Mouse (Mus musculus) myocyte (in vitro differentiated cells): ENCODE results near the gene Adarb2. TPM values are rescaled to one million over a fixed set of nuclear protein-coding genes. Genes with fewer than 3 reads are reported as not detected.

Source experiments
- H3K27me3 ChIP-seq: one replicate; pipeline ENCODE4 v1.6.1; 2011; ENCODE audit not compliant: control insufficient read depth, insufficient read depth, insufficient read length
- H3K36me3 ChIP-seq: one replicate; pipeline ENCODE4 v1.6.1; 2011; ENCODE audit not compliant: control insufficient read depth, insufficient read depth
- H3K4me2 ChIP-seq: one replicate; pipeline ENCODE4 v1.6.1; 2011; ENCODE audit warnings: low read depth, control low read depth
- H3K4me3 ChIP-seq: one replicate; pipeline ENCODE4 v1.5.1; 2011; ENCODE audit warnings: mild to moderate bottlenecking, control low read depth, moderate library complexity
- H3K79me2 ChIP-seq: one replicate; pipeline ENCODE4 v1.6.1; 2011; ENCODE audit not compliant: control insufficient read depth, insufficient read depth
- H3ac ChIP-seq: one replicate; pipeline ENCODE4 v1.6.1; 2011; ENCODE audit not compliant: control insufficient read depth, insufficient read length
- CEBPB ChIP-seq: IDR thresholded peaks from 2 replicates; pipeline ENCODE4 v1.6.1; 2011; ENCODE audit warnings: mild to moderate bottlenecking, moderate library complexity; ENCODE audit not compliant: poor library complexity, insufficient read depth, severe bottlenecking
- E2F4 ChIP-seq: IDR thresholded peaks from one replicate; pipeline ENCODE4 v1.6.1; 2011; ENCODE audit warnings: mild to moderate bottlenecking, control low read depth, moderate library complexity; ENCODE audit not compliant: insufficient read depth
- MAX ChIP-seq: IDR thresholded peaks from one replicate; pipeline ENCODE4 v1.6.1; 2011; ENCODE audit warnings: low read depth, mild to moderate bottlenecking, control low read depth
- MYOD1 ChIP-seq, 3 experiments: IDR thresholded peaks; one replicate each; pipeline ENCODE4 v1.6.1; 2011; ENCODE audit warnings: control low read depth in 2 of 3, low read depth in 2 of 3, mild to moderate bottlenecking in 2 of 3, moderate library complexity in 1 of 3; ENCODE audit not compliant: insufficient read length in 2 of 3, control insufficient read depth in 1 of 3
- MYOG ChIP-seq, 3 experiments: IDR thresholded peaks; one replicate each; pipeline ENCODE4 v1.6.1; 2011; ENCODE audit warnings: control low read depth in 2 of 3, low read depth in 2 of 3, mild to moderate bottlenecking in 2 of 3; ENCODE audit not compliant: insufficient read length in 2 of 3, control insufficient read depth in 1 of 3, insufficient read depth in 1 of 3
- POLR2A ChIP-seq: IDR thresholded peaks from one replicate; pipeline ENCODE4 v1.6.1; 2011; ENCODE audit warnings: low read depth, mild to moderate bottlenecking, control low read depth, moderate library complexity; ENCODE audit not compliant: insufficient read length
- POLR2AphosphoS2 ChIP-seq: IDR thresholded peaks from one replicate; pipeline ENCODE4 v1.6.1; 2011; ENCODE audit warnings: low read depth, control low read depth; ENCODE audit not compliant: insufficient read length
- REST ChIP-seq: IDR thresholded peaks from one replicate; pipeline ENCODE4 v1.6.1; 2011; ENCODE audit warnings: mild to moderate bottlenecking, control low read depth, moderate library complexity; ENCODE audit not compliant: insufficient read depth, insufficient read length
- SRF ChIP-seq: IDR thresholded peaks from one replicate; pipeline ENCODE4 v1.6.1; 2011; ENCODE audit warnings: low read depth; ENCODE audit not compliant: control insufficient read depth, insufficient read length
- TCF12 ChIP-seq: IDR thresholded peaks from one replicate; pipeline ENCODE4 v1.6.1; 2011; ENCODE audit warnings: mild to moderate bottlenecking, control low read depth; ENCODE audit not compliant: poor library complexity, insufficient read depth, severe bottlenecking
- TCF3 ChIP-seq: IDR thresholded peaks from one replicate; pipeline ENCODE4 v1.6.1; 2011; ENCODE audit warnings: low read depth, control low read depth; ENCODE audit not compliant: insufficient read length
- USF1 ChIP-seq: IDR thresholded peaks from one replicate; pipeline ENCODE4 v1.6.1; 2011; ENCODE audit warnings: low read depth, mild to moderate bottlenecking, control low read depth, moderate library complexity
- polyA plus RNA-seq: library from polyadenylated mRNA; unstranded; fragments of >200 nt; fragmentation: generic; extraction: Trizol; gene quantifications from one replicate; pipeline ENCODE4 v1.2.1, GENCODE M21; 2012; ENCODE audit warnings: missing spikeins

Gene Adarb2
- polyA plus RNA-seq, 1 experiment: not detected

DNA sequence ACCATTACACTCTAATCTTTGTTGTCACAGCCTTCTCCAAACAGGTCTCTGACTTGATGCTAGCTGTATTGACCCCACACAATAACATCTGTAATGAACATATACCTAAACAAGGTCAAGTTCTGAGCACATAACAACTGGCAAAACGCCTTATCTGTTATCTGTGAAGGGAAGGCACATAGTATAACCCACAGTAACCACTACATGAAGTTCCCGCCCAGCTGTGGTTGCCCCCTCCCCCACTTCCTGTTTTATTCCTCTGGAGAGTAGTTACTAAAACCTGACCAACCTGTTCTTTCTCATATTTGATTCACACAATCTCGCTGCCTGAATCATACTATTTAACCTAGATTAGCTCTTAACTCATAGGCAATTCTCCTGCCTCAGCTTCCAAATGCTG, 254.2 kb downstream of the Adarb2 start:
- H3K36me3 ChIP-seq: no peaks in the 10 kb centered on the region
- TF ChIP-seq POLR2AphosphoS2: no peak
- no peak for TF ChIP-seq POLR2A
- TF ChIP-seq E2F4: no peak
- no peak for TF ChIP-seq MYOD1 (IDR thresholded peaks at IDR 0.05; ENCODE audit: control insufficient read depth in 1 of 3, insufficient read length in 2 of 3, low read depth in 2 of 3)
- no peak for TF ChIP-seq USF1
- no peak for TF ChIP-seq MYOG (IDR thresholded peaks at IDR 0.05; ENCODE audit: control insufficient read depth in 1 of 3, insufficient read depth in 1 of 3, insufficient read length in 2 of 3, low read depth in 2 of 3)
- no peak for TF ChIP-seq SRF
- TF ChIP-seq REST: no peak
- no peak for TF ChIP-seq TCF3
- TF ChIP-seq CEBPB: no peak
- TF ChIP-seq TCF12: no peak
- TF ChIP-seq MAX: no peak
- H3K27me3 ChIP-seq: no peaks in the 10 kb centered on the region
- no peaks in the 10 kb centered on the region for H3K79me2 ChIP-seq
- no peak overlapping the region for H3K4me3 ChIP-seq
- H3ac ChIP-seq: no peak overlapping the region
- H3K4me2 ChIP-seq: no peak overlapping the region

DNA sequence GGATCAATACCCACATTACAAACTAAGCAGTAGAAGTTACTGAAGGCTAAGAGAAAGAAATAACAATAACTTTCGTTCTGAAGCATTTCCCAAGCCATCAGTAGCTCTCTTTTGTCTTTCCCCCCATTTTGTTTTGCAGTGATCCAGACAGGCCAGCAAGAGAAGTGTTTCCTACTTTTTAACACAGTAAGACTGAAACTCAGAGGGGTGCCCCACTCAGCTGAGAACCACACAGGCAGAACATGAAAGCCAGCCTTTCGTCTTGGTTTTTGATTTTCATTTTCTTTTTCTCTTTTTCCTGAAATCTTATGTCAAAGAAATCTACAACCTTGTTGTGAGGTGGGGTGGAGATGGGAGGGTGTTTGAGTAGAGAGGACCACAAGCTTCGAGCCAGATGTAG, 255.2 kb downstream of the Adarb2 start:
- Histone ChIP-seq H3ac (no peak overlapping the region), H3K4me3 (no peak overlapping the region), H3K4me2 (no peak overlapping the region), H3K79me2 (no peaks in the 10 kb centered on the region), H3K36me3 (no peaks in the 10 kb centered on the region), H3K27me3 (no peaks in the 10 kb centered on the region)
- TF ChIP-seq POLR2A (no peak), MYOD1 (IDR thresholded peaks at IDR 0.05; ENCODE audit: control insufficient read depth in 1 of 3, insufficient read length in 2 of 3, low read depth in 2 of 3) (no peak), TCF3 (no peak), SRF (no peak), TCF12 (no peak), CEBPB (no peak)

DNA sequence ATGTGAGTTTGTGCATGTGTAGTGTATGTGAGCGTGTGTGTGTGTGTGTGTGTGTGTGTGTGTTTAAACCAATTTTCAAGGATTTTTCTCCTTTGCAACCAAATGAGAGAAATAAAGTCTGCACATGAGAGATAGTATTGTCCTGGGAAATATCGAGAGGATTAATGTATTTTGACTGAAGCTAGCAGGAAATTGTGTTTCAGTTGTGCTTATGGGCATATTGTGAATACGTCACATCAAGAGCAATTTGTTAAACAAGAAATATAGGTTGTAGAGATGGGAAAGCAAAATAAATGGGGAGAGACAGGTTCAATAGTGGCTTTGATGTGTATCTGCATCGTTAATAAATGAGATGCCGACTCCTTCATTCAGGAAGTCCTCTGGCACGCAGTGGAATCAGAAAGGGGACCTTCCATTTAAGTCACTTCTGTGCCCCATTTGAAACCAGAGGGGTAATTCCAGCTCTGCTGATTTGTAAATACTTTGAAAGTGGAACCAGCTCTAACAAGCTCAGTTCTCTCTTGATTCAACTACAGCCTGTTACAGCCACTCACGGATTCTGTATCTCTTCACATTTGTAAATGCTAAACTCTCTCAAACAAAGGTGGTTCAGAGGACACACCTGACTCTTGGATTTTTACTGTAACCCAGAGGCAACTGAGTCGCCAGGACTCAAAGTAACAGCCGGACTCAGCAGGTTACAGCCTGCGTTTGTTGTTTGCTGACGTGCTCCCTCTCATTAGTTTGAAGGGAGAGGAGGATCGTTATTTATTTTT, 265.1 kb downstream of the Adarb2 start:
- Histone ChIP-seq H3K79me2 (no peaks in the 10 kb centered on the region), H3K36me3 (no peaks in the 10 kb centered on the region), H3K27me3 (peaks cover 3% of the 10 kb centered on the region), H3K4me3 (no peak overlapping the region), H3ac (no peak overlapping the region), H3K4me2 (no peak overlapping the region)
- no peak for TF ChIP-seq POLR2AphosphoS2
- no peak for TF ChIP-seq MAX
- no peak for TF ChIP-seq MYOG (IDR thresholded peaks at IDR 0.05; ENCODE audit: control insufficient read depth in 1 of 3, insufficient read depth in 1 of 3, insufficient read length in 2 of 3, low read depth in 2 of 3)
- no peak for TF ChIP-seq TCF12
- TF ChIP-seq MYOD1 (IDR thresholded peaks at IDR 0.05; ENCODE audit: control insufficient read depth in 1 of 3, insufficient read length in 2 of 3, low read depth in 2 of 3): no peak
- no peak for TF ChIP-seq E2F4
- no peak for TF ChIP-seq USF1
- no peak for TF ChIP-seq REST
- no peak for TF ChIP-seq TCF3
- no peak for TF ChIP-seq SRF
- no peak for TF ChIP-seq POLR2A
- TF ChIP-seq CEBPB: no peak

- no peaks in the 10 kb centered on the region for H3K27me3 ChIP-seq
- TF ChIP-seq CEBPB (no peak), POLR2A (no peak), POLR2AphosphoS2 (no peak), USF1 (no peak), TCF12 (no peak), REST (no peak), MYOD1 (IDR thresholded peaks at IDR 0.05; ENCODE audit: control insufficient read depth in 1 of 3, insufficient read length in 2 of 3, low read depth in 2 of 3) (no peak), TCF3 (no peak), MAX (no peak), MYOG (IDR thresholded peaks at IDR 0.05; ENCODE audit: control insufficient read depth in 1 of 3, insufficient read depth in 1 of 3, insufficient read length in 2 of 3, low read depth in 2 of 3) (no peak), SRF (no peak), E2F4 (no peak)
- no peak overlapping the region for H3K4me2 ChIP-seq
- H3ac ChIP-seq: no peak overlapping the region
- H3K36me3 ChIP-seq: no peaks in the 10 kb centered on the region
- H3K79me2 ChIP-seq: no peaks in the 10 kb centered on the region
- no peak overlapping the region for H3K4me3 ChIP-seq
These were observed 273.6 kb downstream of the Adarb2 start for GRCm38 (mm10) chr13:8476237-8476636.
